Mouse (Mus musculus) urinary bladder, postnatal 10 days (tissue): ENCODE data around the gene Cdc14b.
A peak's percentile ranks its signal among the peaks of the same experiment; 100 is the strongest.

Experiments
- DNase-seq: peaks from one replicate; pipeline ENCODE4 v3.0.0; 2022; ENCODE audit warnings: low spot score

The Cdc14b gene

DNA sequence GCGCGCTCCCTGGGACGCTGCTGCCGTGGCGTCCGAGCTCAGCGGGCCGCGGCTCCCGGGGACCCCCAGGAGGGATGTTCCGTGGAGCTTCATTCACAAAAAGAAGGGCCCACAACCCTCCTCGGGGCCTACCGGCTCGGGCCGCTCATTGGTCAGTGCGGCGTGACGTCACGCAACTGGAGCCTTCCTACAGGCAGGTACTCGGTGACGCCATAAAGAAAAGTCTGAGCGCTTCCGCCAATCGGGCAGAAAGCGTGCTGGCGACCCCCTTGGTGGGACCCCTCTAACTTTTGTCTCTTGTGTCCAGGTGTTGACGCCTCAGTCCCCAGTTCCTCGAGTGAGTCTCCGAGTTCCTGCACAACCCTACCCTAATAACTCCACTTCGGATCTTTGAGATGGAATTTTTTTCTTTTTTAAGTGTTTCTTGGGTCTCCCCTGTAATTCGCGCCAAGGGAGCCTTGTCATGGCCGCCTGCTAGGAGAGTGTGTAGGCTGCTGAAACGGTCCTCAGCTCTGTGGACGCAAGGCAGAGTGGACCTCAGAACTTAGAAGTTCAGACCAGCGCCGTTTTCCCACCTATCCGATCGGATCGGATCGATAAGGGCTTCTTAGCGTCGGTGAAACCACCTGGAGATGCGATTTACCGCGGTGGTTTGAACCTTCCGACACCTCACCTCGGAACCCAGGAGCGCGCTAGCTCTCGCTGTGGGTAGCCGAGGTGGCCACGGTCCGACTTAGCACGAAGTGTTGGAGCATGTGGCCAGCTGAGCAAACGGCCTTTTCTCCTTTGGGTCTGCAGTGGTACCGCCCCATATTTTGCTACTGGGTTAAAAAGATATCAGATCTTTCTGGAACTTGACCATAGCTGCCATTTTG, at the start of gene Cdc14b:
Gene Cdc14b, minus strand, starts transcription at position 412 of the 875 bp plus-strand sequence.
- peak; percentile 23 for DNase-seq

DNA sequence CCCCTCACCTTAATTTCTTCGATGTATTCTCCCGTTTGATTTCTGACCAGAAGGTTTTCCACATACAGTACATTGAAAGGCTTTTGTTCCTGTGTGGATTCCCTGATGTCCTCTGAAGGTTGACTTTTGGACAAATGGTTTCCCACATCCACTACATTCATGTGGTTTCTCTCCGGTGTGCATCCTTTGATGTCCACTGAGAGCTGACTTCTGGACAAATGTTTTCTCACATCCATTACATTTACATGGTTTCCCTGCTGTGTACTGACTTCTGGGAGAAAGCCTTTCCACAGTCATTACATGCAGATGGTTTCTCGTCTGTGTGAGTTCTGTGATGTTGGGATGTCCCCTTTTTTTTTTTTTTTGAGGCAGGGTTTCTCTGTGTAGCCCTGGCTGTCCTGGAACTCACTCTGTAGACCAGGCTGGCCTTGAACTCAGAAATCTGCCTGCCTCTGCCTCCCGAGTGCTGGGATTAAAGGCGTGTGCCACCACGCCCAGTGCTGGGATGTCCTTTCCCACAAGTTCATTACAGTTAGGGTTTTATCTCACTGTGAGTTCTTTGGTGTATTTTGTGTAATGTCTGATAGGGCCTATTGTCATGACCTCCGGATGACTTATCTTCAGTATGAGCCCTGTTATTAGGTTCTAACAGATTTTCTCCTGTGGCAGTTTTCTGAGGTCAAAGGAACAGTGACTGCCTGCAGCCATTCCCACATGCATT, 47.6 kb upstream of the Cdc14b start:
- no peak for DNase-seq

DNA sequence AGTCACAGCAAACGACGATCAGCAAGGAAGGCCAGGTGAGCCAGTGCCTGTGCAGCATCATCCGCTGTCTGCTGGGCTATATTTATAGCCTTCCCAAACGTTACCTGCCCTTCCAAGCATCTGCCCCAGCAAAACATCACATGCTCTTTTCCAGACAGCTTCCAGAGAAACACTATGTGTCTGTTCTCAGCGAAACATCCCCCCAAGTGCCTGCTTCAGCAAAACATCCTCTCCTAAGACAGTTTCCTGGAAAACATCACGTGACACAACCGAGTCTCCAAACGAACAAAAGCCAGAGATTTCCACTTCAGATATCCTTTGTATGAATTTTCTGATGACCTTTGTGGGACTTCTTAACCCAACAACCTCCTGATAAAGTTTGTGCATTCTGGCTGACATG, 45.2 kb upstream of the Cdc14b start:
- no peak for DNase-seq

DNA sequence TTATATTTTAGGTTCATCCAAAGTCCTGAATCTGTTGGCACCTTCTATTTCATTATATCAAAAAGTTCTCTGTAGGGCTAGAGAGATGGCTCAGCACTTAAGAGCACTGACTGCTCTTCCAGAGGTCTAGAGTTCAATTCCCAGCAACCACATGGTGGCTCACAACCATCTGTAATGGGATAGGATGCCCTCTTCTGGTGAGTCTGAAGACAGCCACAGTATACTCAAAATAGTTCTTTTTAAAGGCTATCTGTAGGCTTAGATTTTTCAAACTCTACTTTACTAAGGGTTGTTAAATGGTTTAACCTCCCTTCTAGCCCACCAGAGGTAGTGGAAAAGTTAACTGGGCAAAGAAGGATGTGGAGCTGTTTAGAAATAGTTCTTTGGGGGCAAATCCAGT, 44.7 kb upstream of the Cdc14b start:
- DNase-seq: no peak

DNA sequence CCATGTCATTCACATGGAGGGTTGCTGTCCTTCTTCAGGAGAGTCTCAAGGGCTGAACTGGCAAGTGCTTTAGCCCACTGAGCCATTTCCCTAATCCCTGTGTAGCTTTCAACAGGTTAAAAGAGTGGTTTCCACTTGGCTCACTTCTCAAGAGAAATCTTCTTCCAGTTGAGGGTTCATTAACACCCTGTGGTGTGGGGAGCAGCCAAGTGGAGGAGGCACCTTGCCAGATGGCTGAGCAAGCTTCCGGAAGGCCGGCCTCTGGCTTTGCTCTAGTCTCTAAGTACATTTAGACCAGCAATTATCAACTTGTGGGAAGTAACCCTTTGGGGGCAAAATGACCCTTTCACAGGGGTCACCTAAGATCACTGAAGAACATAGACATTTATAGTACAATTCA, 43.3 kb upstream of the Cdc14b start:
- no peak for DNase-seq

DNA sequence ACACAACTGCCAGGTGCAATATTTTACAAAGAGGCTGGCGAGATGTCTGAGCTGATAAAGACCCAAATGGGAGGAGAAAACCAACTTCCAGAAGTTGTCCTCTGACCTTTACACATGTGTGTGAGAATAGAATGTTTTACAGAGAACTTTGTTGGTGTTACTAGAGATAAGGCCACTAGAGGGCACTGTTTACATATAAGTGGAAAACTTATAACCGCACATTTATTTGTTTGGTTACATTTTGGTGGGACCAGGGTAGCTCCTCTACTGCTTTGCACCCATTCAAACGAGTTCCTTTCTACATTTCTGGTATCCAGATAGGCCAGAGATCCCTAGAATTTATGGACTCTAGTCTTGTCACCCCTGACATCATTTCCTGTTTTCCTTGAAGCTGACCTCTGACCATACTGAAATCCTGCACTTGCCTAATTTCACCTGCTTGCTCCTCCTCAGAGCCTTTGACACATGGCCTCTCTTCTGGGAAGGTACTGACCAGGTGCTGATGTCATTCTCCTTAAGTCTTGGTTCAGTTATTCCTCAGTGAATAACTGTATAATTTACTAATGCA, 40.5 kb upstream of the Cdc14b start:
- DNase-seq: no peak

DNA sequence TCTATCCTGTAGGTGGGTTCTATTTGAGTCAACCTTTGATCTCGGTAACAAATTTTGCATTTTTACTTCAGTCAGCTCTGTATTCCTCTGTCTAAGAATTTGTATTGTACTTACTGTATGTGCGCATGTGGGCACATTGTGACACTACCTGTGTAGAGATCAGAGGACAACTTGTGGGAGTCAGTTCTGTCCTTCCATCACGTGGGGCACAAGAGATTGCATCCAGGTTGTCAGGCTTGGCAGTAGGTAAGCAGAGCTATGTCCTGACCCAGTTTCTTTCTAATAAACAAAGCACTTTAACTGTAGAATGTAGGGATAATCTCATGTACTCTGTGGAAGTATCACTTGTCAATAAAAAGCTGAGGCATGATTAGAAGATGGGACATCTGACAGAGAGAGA, 39.0 kb upstream of the Cdc14b start:
- DNase-seq: no peak

DNA sequence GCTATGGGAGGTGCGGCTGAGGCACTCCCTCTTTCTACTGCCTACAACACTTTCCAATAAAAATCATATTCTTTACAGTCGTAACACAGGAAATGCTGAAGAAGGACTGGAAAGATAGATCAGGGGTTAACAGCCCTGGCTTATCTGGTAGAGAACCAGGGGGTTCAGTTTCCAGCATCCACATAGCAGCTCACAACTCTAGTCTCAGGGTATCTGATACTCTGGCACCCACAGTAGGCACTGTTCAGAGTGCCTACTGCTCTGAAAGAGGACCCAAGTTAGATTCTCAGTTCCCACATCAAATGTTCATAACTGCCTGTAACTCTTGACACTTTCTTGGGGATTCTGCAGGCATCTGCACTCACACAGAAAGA, 37.8 kb upstream of the Cdc14b start:
- DNase-seq: no peak

DNA sequence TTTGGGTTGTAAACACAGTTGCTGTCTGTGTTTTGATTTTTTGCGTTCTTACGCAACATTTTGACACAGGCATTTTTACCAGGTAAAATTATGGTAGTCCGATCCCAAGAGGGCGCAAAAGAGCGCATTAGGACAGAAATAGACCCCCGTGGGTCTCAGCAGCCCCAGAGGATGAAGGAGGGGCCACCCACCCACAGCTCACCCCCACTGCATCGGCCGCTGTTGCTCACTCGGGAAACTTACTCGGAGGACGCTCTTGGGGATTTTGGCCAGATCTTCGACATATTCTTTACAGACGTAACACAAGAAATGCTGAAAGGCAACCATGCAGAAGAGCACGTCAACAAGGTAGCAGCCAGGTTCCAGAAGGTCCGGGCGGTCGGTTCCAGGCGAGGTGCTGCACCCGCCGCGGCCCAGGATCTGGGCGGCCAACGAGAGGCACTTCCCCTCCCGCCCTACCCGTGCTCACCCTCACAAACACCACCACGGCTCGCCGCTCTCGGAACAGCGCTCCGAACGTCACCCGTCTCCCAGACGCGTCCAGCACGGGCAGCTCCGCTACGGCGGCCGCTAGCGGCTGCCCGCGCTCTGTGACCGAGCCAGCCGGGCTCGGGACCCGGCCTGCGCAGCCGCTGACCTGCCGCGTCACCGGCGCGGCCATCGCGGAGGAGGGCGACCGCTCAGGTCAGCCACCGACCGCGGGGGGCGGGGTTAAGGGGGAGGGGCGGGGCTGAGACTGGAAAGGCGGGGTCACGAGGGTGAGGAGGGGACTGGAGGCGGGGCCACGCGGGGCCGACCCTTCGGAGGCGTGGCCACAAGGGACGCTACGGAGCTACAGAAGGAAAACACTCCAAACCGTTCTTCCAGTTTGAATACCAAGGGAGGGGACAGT, 37.2 kb upstream of the Cdc14b start, which contains the start of gene Aaed1:
Gene Aaed1, minus strand, starts transcription at position 687 of the 892 bp plus-strand sequence.
- DNase-seq: peak; percentile 73

DNA sequence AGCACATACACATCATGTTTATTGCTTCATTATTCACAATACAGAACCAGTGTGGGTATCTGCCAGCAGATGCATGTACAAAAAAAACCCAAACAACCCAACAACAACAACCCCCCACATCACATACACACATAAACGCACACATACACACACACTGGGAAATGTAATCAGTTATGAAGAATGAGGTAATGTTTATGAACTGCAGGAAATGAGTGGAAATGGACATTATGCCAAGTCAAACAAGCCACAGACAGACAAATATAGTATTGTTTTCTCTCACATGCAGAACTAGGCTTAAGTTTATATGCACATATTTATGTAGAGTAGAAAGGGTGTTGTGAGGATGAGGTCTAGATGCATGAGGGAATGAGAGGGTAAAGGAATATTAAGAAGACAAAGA, 36.2 kb upstream of the Cdc14b start:
- DNase-seq: no peak

DNA sequence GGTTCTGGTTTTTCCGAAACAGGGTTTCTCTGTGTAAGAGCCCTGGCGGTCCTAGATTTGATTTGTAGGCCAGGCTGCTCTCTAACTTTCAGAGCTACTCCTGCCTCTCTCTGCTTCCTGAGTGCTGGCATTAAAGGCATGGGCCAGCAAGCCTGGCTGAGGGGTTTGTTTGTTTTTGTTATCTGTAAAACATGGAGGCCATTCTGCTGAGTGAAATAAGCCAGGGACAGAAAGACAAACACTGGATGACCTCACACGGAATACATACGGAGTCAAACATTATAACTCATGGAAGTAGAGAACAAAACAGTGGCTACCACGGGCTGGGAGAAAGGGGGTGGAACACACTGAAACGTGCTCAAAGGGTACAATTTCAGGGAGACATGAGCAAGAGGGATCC, 35.5 kb upstream of the Cdc14b start:
- no peak for DNase-seq

DNA sequence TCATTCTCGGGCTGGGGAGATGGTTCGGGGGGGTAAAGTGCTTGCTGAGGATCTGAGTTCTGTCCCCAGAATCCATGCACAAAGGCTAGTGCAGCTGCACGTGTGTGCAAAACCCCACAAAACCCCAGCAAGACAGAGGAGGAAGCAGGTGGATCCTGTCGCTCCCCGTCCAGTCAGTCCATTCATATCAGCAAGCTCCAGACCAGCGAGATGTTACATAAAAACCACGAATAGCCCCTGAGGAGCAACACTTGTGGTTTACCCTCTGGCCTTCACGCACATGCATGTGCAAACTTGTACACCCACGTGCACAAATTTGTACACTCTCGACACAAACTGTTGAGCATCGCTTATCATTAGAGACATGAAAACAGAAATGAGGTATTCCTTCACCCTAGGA, 34.8 kb upstream of the Cdc14b start:
- no peak for DNase-seq

DNA sequence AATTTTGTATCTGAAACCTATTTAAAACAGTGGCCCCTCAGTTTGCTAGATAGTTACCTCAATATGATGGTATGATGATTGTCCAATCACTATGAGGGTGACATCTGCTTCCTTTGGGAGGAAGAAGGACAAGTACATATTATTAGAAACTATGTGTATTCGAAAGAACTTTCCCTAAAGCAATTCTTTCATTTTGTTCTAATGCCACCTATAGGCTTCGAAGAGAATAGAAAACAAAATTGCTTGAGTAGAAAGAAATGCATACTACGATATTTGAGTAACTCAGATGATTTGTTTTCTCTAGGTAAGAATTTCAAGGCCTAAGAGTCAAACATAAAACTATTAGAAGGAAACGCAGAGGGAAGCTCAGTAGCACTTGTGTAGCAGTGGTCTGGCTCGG, 33.9 kb upstream of the Cdc14b start:
- DNase-seq: no peak

DNA sequence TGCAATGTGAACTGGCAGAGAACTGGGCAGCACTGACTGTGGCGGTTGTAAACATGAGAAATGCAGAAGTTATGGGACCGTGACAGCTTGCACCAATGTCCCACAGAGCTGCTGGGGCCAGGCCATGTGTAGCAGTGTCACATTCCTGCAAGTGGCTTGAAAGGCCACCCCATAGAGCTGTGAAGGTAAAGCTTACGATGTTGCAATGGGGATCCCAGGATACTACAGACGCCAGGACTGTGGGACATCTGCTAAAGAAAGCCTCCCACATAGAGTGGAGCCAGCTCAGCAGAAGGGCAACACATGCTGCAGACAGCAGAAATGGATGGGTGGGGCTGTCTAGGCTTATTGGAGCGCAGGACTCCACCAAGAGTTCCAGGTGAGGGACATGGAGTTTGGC, 32.4 kb upstream of the Cdc14b start:
- no peak for DNase-seq

DNA sequence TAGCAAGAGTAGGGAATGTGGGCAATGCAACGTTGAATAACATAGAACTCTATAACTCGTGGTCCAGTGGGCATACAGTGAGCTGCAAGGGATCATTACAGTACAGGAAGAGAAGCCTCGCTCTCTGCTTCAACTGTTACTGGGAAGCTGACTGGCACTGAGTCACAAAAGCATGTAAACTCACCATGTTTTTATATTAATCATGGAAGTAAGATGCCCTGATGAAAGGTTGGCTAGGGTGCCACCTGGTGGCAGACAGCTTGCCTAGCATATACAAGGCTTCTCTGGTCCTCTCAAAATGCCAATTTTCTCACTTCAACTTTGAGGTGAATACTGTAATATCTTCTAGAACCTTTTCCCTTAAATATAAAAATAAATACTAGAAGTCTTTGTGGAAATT, 31.0 kb upstream of the Cdc14b start:
- DNase-seq: no peak

DNA sequence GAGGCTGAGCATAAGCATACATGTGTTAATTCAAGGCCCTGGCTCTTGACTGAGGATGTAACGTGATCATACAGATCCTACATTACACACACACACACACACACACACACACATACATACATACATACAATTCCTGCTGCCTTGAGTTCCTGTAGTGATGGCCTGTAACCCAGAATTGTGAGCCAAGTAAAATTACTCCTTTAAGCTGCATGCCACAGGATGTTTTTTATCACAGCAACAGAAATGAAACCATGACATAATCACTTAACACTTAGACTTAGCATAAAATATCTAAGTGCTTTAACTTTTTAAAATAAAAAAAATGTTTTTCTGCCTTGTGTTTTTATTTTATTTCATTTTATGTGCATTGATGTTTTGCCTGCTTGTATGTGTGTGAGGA, 24.0 kb upstream of the Cdc14b start:
- DNase-seq: no peak

DNA sequence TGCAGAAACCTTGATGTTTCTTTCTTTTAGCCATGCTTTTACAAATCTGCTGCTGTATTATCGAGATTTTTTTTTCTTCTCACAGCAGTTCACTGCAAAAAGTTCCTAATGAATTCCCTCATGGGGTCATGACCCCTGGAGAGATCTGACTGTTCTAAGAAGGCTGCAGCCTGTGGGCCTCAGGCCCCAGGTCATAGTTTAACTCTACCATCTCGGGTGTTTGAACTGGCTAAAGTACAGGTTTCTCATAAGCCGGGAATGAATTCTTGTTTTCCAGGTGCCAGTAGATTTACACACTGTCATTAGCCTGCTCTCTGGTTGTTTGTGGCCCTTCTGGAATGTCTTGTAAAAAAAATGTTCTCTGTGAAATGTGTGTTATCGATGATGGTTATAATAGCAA, 11.7 kb upstream of the Cdc14b start:
- DNase-seq: no peak

DNA sequence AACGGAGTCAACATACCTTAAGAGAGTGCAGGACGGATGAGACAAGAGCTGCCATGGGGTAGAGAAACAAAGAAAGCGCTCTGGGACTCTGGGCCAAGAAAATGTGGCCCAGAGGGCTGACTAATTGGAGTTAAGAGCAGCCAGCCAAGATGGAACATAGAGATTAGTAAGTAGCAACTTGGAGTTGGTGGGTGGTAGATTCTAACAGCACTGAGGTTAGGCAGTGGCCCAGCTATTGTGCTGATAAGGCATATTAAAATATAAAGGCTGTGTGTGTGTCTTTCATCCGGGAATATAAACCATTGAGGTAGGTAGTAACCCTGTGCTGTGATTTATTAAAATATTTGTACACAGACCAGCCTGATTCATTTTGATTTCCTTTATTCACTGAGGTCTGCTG, 11.2 kb upstream of the Cdc14b start:
- DNase-seq: no peak

DNA sequence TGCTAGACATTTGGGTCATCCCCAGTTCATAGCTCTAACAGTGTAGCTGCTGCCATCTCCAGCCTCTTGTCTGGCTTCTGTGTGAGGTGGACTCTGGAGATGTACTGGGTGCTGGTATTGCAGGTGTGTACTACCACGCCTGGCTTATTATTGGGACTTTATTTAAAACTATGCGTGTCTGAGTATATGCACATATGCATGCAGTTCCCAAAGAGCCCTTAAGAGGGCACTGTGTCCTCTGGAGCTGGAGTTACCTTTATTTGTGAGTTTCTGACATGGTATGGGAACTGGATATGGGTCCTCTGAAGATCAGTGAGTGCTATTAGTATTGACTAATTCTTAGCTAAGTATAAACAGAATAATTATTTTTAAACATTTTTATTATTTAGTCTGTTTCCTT, 9.6 kb upstream of the Cdc14b start:
- DNase-seq: no peak

DNA sequence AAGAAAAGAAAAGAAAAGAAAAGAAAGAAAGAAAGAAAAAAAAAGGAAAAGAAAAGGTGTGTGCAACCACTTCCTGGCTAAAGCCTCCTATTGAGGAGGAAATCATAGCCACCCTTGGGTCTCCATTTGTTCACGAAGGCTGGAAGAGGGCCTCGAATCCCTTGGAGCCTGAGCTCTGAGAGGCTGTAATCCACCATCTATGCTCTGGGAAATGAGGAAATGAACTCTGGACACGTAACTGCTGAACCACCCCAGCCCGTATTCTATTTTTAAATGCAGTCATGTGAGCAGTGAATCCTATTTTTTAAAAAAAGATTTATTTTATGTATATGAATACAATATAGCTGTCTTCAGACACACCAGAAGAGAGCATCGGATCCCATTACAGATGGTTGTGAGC, 5.8 kb upstream of the Cdc14b start:
- no peak for DNase-seq

DNA sequence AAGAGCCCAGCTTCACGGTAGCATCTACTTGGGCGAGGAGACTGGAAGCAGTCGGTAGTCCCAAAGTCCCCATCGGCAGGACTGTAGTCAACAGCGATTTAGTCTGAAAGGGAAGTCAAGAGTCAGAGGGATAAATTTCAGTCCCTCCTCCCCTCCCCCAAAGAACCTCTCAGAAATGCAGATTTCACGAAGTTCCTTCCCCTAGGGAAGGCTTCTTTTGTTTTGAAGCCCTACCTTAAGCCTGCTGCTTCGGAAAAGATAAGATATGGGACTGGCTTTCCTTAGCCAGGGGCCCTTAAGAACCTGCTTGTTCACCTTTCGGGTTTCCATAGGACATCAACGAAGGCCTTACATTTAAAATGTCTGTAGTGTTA, 651 bp upstream of the Cdc14b start:
- no peak for DNase-seq
